Mouse (Mus musculus) heart, embryonic 14.5 days (tissue): ENCODE data around the gene Eva1c. TPM values are rescaled to one million over a fixed set of nuclear protein-coding genes. Genes with fewer than 3 reads are reported as not detected.

Source experiments
- ATAC-seq: fragments of 200-750 bp; cut with Nextera tagmentation; 2 replicates; pipeline ENCODE4 v1.8.0; 2017; ENCODE audit warnings: low read depth, moderate TSS enrichment; ENCODE audit not compliant: insufficient number of reproducible peaks, insufficient read depth, low FRiP score
- H3K27ac ChIP-seq, 2 experiments: fragments of 200-500 bp in 1 of 2; fragments of 300-500 bp in 1 of 2; sonication (generic) in 1 of 2; replicated peaks in 1 of 2; 2 replicates each; pipeline ENCODE4 v1.5.1; 2012 to 2014; ENCODE audit warnings: low read depth in 2 of 2, low read length in 2 of 2, control low read depth in 1 of 2, mild to moderate bottlenecking in 1 of 2, mixed read lengths in 1 of 2; ENCODE audit not compliant: control insufficient read depth in 1 of 2, insufficient read depth in 1 of 2
- H3K27me3 ChIP-seq: fragments of 300-500 bp; sonication (generic); 2 replicates; pipeline ENCODE4 v1.6.1; 2014; ENCODE audit warnings: mild to moderate bottlenecking, low read length, control low read depth; ENCODE audit not compliant: control insufficient read depth, insufficient read depth
- H3K36me3 ChIP-seq: fragments of 300-500 bp; sonication (generic); 2 replicates; pipeline ENCODE4 v1.6.1; 2014; ENCODE audit warnings: mild to moderate bottlenecking, control low read depth, low read length, mixed read lengths; ENCODE audit not compliant: control insufficient read depth, insufficient read depth
- H3K4me1 ChIP-seq, 2 experiments: fragments of 200-500 bp in 1 of 2; fragments of 300-500 bp in 1 of 2; sonication (generic) in 1 of 2; 2 replicates each; pipeline ENCODE4 v1.6.1; 2012 to 2014; ENCODE audit warnings: low read length in 2 of 2, control low read depth in 1 of 2, mixed read lengths in 1 of 2; ENCODE audit not compliant: control insufficient read depth in 2 of 2, insufficient read depth in 2 of 2
- H3K4me2 ChIP-seq: fragments of 300-500 bp; sonication (generic); 2 replicates; pipeline ENCODE4 v1.6.1; 2014; ENCODE audit warnings: mild to moderate bottlenecking, low read length
- H3K4me3 ChIP-seq, 2 experiments: fragments of 200-500 bp in 1 of 2; fragments of 300-500 bp in 1 of 2; sonication (generic) in 1 of 2; 2 replicates each; pipeline ENCODE4 v1.5.1; 2012 to 2014; ENCODE audit warnings: low read length in 2 of 2, mild to moderate bottlenecking in 2 of 2, control low read depth in 1 of 2, low read depth in 1 of 2, moderate library complexity in 1 of 2; ENCODE audit not compliant: control insufficient read depth in 1 of 2, insufficient read depth in 1 of 2
- H3K9ac ChIP-seq: fragments of 300-500 bp; sonication (generic); 2 replicates; pipeline ENCODE4 v1.6.1; 2014; ENCODE audit warnings: mild to moderate bottlenecking, low read length
- H3K9me3 ChIP-seq: fragments of 300-500 bp; sonication (generic); 2 replicates; pipeline ENCODE4 v1.6.1; 2016; ENCODE audit warnings: low read length, control low read depth; ENCODE audit not compliant: control insufficient read depth
- WGBS: fragments of 180-500 bp; shearing (Covaris S2); extraction: QIAGEN DNeasy Blood & Tissue Kit; methylation state at CpG from one replicate; pipeline ENCODE4 v1.1.7; 2014; 5-methylcytosine and 5-hydroxymethylcytosine counted together
- polyA plus RNA-seq: library from polyadenylated mRNA; unstranded; fragments of >200 nt; fragmentation: Nextera tagmentation; extraction: Ambion mirVana; gene quantifications from 2 replicates; pipeline ENCODE4 v1.2.1, GENCODE M21; 2014

The Eva1c gene
- polyA plus RNA-seq, 1 experiment from 2014 or later = 3.3 TPM

DNA sequence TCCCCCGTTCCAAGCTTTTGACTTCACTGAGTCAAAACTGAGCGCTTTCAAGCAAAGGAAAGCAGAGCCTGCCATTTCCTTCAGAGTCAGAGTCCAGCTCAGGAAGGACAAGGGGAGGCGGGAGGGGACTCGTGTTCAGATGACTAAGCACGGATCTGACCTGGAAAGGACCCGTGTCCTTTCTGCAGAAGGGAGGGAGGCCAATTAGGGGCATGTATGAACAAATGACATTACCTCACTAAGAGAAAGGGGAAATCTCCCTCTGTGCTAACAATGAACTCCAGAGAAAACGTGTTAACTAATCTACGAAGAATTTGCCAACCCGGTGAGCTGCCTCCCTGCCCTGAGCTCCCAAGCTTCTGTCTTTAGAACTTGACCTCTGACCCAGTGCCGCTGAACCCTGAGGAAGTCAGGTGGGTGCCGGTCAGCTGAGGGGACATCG lies 89.5 kb downstream of the Eva1c start:
- H3K4me1 ChIP-seq = peaks cover 0 to 4% of the 10 kb centered on the region in 2 experiments; a peak in 3 of 4 replicates
- no peak overlapping the region; a peak in 1 of 4 replicates for H3K4me3 ChIP-seq
- H3K4me2 ChIP-seq = peak overlapping the region; percentile 40
- H3K36me3 ChIP-seq = no peaks in the 10 kb centered on the region
- H3K27ac ChIP-seq = peak overlapping the region; percentile 48 to 67
- peak overlapping the region; percentile 27; the same call in 1 of the 2 replicates for H3K9ac ChIP-seq
- 0 out of 2 replicates have a peak, but pooled peaks cover 5% of the 10 kb centered on the region for H3K9me3 ChIP-seq
- ATAC-seq = peak; percentile 44; the same call in 1 of the 2 replicates
- WGBS = 24% methylated on average over 12 of the region's 12 CpGs
- H3K27me3 ChIP-seq = no peaks in the 10 kb centered on the region

DNA sequence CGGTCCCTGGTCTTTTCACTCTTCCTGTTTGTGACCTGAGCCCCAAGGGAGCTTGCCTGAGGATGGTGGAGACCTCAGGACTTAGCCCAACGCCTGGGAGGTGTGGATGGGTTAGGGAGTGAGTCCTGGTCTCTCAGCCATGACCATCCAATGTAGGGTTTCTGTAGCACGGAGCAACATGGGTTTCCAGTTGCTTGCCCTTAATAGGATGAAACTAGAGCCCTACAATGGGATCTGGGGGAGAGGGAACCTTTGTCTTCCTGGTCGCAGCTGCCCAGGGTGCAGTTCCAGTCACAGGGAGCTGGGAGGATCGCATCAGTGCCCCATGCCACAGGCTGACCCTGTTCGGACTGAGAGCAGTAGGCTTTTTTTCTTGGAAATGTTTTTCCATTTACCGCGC lies 90.6 kb downstream of the Eva1c start:
- Histone ChIP-seq H3K27me3 (no peaks in the 10 kb centered on the region), H3K9me3 (0 out of 2 replicates have a peak, but pooled peaks cover 5% of the 10 kb centered on the region), H3K4me2 (no peak overlapping the region), H3K4me1 (peaks cover 0 to 3% of the 10 kb centered on the region in 2 experiments; a peak in 3 of 4 replicates), H3K36me3 (no peaks in the 10 kb centered on the region), H3K27ac (no peak overlapping the region), H3K9ac (no peak overlapping the region), H3K4me3 (no peak overlapping the region)
- 78% methylated on average over 8 of the region's 8 CpGs for WGBS
- no peak for ATAC-seq

DNA sequence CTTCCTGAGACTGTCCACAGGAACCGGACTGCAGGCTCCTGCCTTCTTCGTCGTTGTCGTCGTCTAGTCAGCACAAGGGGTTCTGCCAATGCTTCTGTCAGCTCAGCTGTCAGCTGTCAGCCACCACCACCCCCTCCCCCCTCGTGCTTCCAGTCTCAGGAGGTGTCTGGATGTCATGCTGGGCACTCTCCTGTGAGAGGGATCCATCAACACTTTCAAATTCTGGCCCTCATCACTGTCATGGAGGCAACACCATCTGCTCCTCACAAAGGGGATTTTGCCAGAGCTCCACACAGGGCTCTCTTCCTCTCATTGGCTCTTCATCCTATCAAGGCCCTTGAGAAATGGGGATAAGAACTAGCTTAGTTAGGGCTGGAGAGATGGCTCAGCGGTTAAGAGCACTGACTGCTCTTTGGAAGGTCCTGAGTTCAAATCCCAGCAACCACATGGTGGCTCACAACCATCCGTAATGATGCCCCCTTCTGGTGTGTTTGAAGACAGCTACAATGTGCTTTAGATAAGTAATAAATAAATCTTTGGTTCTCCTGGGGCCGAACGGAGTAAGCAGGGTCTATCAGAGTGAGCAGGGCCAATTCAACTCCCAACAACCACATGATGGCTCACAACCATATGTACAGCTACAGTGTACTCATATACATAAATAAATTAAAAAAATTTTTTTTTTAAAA lies 95.1 kb downstream of the Eva1c start:
- Histone ChIP-seq H3K9ac (no peak overlapping the region), H3K36me3 (peaks cover 9% of the 10 kb centered on the region), H3K4me1 (peaks cover 0 to 7% of the 10 kb centered on the region in 2 experiments; a peak in 2 of 4 replicates), H3K27ac (no peak overlapping the region; a peak in 1 of 4 replicates), H3K4me2 (no peak overlapping the region), H3K4me3 (no peak overlapping the region), H3K9me3 (0 out of 2 replicates have a peak, but pooled peaks cover 5% of the 10 kb centered on the region), H3K27me3 (no peaks in the 10 kb centered on the region)
- WGBS = 22% methylated on average over 10 of the region's 10 CpGs
- ATAC-seq = peak; percentile 75

DNA sequence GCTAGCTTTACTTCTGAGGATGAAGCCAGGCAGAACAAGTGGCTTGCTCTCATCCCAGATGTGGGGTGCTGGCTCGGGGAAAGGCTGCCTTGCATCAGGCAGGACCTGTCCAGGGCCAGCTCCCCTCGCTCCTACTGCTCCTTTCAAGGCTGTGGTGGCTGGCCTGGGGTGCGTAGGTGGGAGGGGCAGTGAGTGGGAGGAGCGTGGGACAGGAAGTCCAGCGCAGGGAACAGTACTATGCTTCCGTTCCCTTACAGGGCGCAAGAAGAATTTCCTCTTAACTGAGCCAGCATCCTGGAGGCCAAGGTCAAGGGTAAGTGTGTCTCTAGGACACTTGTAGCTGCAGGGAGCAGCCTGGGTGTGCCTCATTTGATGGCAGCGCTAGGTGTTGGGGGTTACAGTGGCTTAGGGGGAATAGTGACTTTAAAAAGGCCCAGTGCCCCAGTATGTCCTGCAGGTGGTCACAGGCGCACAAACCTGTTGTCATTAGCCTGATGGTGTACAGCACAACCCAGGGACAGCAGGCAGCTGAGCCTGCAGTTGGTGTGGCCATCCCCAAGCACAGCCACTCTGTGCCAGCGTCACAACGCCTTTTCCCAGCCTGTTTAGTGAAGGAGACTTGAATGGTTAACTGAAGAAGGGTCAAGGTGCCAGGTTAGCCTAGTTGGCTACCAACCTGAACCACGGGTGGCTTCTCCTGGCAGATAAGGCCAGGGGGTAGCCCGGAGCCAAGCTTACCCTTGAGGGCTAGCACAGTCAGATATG lies 98.3 kb downstream of the Eva1c start:
- 76% methylated on average over 13 of the region's 13 CpGs for WGBS
- H3K4me3 ChIP-seq = no peak overlapping the region
- no peak for ATAC-seq
- peaks cover 37% of the 10 kb centered on the region for H3K36me3 ChIP-seq
- H3K27ac ChIP-seq = peak overlapping the region in 1 of 2 experiments; percentile 44; a peak in 2 of 4 replicates
- H3K9me3 ChIP-seq = no peaks in the 10 kb centered on the region
- H3K27me3 ChIP-seq = no peaks in the 10 kb centered on the region
- peaks cover 0 to 7% of the 10 kb centered on the region in 2 experiments; a peak in 2 of 4 replicates for H3K4me1 ChIP-seq
- H3K4me2 ChIP-seq = no peak overlapping the region
- H3K9ac ChIP-seq = no peak overlapping the region

DNA sequence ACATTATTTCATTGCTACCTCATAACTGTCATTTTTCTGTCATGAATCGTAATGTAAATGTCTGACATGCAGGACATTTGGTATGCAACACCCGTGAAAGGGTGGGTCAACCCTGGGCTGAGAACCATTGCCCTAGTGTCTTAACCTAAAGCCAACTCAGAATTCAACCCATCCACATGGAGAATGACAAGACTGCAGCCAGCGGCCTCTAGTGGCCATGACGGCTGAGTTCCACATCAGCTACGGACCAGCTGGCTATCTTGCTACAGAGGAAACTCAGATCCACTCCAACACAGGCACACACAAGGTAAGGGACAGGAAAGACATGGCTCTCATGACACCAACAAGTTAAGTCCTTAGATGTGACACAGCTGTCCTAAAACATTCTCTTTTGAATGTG lies 98.9 kb downstream of the Eva1c start:
- WGBS = 20% methylated on average over 5 of the region's 5 CpGs
- H3K36me3 ChIP-seq = peaks cover 41% of the 10 kb centered on the region
- H3K4me3 ChIP-seq = no peak overlapping the region
- H3K9ac ChIP-seq = no peak overlapping the region
- no peak for ATAC-seq
- no peaks in the 10 kb centered on the region for H3K9me3 ChIP-seq
- no peak overlapping the region for H3K27ac ChIP-seq
- no peak overlapping the region for H3K4me2 ChIP-seq
- no peaks in the 10 kb centered on the region for H3K27me3 ChIP-seq
- peaks cover 0 to 7% of the 10 kb centered on the region in 2 experiments; a peak in 2 of 4 replicates for H3K4me1 ChIP-seq

DNA sequence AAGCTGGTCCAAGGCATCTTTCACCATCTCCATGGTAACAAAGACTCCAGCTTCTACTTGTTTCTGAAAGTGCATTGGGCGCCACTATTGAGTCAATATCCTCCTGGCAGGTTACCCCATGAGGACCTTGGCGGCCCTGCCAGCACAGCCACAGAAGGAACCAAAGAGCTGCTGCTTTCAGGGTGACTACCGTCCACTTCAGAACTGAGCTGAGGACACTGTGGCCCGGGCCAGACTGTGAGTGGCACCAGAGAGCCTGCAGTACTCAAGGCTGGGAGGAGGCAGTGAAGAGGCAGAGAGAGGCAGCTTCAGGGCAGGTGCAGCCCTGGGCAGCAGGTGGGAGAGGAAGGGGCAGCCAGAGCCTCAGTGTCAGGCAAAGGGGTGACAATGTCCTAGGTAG lies 100.9 kb downstream of the Eva1c start:
- peaks cover 45% of the 10 kb centered on the region for H3K36me3 ChIP-seq
- no peaks in the 10 kb centered on the region for H3K27me3 ChIP-seq
- WGBS = 88% methylated on average over 4 of the region's 4 CpGs
- H3K4me1 ChIP-seq = peaks cover 0 to 7% of the 10 kb centered on the region in 2 experiments; a peak in 2 of 4 replicates
- no peak for ATAC-seq
- H3K4me2 ChIP-seq = no peak overlapping the region
- H3K27ac ChIP-seq = no peak overlapping the region
- no peak overlapping the region for H3K4me3 ChIP-seq
- H3K9me3 ChIP-seq = no peaks in the 10 kb centered on the region
- no peak overlapping the region for H3K9ac ChIP-seq

DNA sequence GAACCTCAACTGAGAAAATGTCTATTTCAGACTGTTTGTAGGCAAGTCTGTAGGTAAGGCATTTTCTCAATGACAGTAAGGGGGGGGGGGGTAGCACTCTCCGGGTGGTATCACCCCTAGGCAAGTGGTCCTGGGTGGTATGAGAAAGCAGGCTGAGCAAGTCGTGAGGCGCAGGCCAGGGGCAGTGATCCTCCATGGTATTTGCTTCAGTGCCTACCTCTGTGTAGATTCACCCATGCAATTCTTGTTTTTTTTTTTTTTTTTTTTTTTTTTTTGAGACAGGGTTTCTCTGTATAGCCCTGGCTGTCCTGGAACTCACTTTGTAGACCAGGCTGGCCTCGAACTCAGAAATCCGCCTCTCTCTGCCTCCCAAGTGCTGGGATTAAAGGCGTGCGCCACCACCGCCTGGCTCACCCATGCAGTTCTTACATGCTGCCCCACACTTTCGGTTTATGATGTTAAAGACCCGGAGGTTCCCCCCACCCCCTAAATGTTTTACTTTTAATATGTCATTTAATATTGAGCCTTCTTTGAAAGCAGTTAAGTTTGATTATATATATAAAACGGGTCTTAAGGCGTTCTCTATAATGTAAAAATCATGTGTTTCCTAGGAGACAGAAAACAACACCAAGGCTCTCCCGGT lies 107.1 kb downstream of the Eva1c start:
- peaks cover 2 to 3% of the 10 kb centered on the region in 2 experiments; a peak in 1 of 4 replicates for H3K4me1 ChIP-seq
- peak overlapping the region; percentile 83 for H3K9ac ChIP-seq
- H3K36me3 ChIP-seq = peaks cover 34% of the 10 kb centered on the region
- no peak for ATAC-seq
- peak overlapping the region; percentile 71 for H3K4me2 ChIP-seq
- H3K27me3 ChIP-seq = no peaks in the 10 kb centered on the region
- H3K4me3 ChIP-seq = peak overlapping the region; percentile 86
- WGBS = 30% methylated on average over 13 of the region's 13 CpGs
- H3K27ac ChIP-seq = peak overlapping the region; percentile 76 to 86; a peak in 3 of 4 replicates
- no peaks in the 10 kb centered on the region for H3K9me3 ChIP-seq
